Mouse (Mus musculus) MEL (cell line): ENCODE results near the gene Cdh22. TPM values are rescaled to one million over a fixed set of nuclear protein-coding genes. Genes with fewer than 3 reads are reported as not detected.

Experiments used
- DNase-seq: peaks from one replicate; pipeline ENCODE4 v3.0.0; 2011; ENCODE audit warnings: low read depth, low spot score
- H3K27ac ChIP-seq: 2 replicates; pipeline ENCODE4 v1.5.1; 2012; ENCODE audit warnings: low read depth, mild to moderate bottlenecking, control low read depth, low read length, moderate library complexity; ENCODE audit not compliant: control insufficient read depth
- H3K27me3 ChIP-seq, 2 experiments: fragments of 150-350 bp in 1 of 2; sonication (generic) in 1 of 2; 2 replicates each; pipeline ENCODE4 v1.6.1; 2012; ENCODE audit warnings: low read length in 2 of 2, mild to moderate bottlenecking in 2 of 2, improper control_type of control experiment in 1 of 2, moderate library complexity in 1 of 2; ENCODE audit not compliant: insufficient read depth in 2 of 2, control insufficient read depth in 1 of 2
- H3K36me3 ChIP-seq, 2 experiments: 2 replicates each; pipeline ENCODE4 v1.6.1; 2012 to 2014; ENCODE audit warnings: low read length in 2 of 2, improper control_type of control experiment in 1 of 2, inconsistent platforms in 1 of 2, mild to moderate bottlenecking in 1 of 2; ENCODE audit not compliant: insufficient read depth in 2 of 2, control insufficient read depth in 1 of 2
- H3K4me1 ChIP-seq, 2 experiments: fragments of 150-350 bp in 1 of 2; sonication (generic) in 1 of 2; 2 replicates each; pipeline ENCODE4 v1.6.1; 2012; ENCODE audit warnings: low read length in 2 of 2, improper control_type of control experiment in 1 of 2, mild to moderate bottlenecking in 1 of 2; ENCODE audit not compliant: insufficient read depth in 2 of 2, control insufficient read depth in 1 of 2
- H3K4me3 ChIP-seq, 2 experiments: fragments of 150-350 bp in 1 of 2; sonication (generic) in 1 of 2; 2 replicates each; pipeline ENCODE4 v1.5.1; 2012; ENCODE audit warnings: low read depth in 2 of 2, low read length in 2 of 2, mild to moderate bottlenecking in 2 of 2, moderate library complexity in 2 of 2, control low read depth in 1 of 2, improper control_type of control experiment in 1 of 2; ENCODE audit not compliant: control insufficient read depth in 1 of 2, insufficient read depth in 1 of 2
- H3K79me2 ChIP-seq: 2 replicates; pipeline ENCODE4 v1.6.1; 2012; ENCODE audit warnings: mild to moderate bottlenecking, low read length, moderate library complexity; ENCODE audit not compliant: control insufficient read depth, poor library complexity, insufficient read depth
- H3K9ac ChIP-seq: 2 replicates; pipeline ENCODE4 v1.6.1; 2012; ENCODE audit warnings: low read depth, mild to moderate bottlenecking, control low read depth, low read length, moderate library complexity; ENCODE audit not compliant: control insufficient read depth, poor library complexity, severe bottlenecking
- H3K9me3 ChIP-seq: fragments of 150-350 bp; sonication (generic); replicated peaks from 2 replicates; pipeline ENCODE4 v1.6.1; 2012; ENCODE audit warnings: mild to moderate bottlenecking, low read length, improper control_type of control experiment, moderate library complexity; ENCODE audit not compliant: insufficient read depth
- BHLHE40 ChIP-seq: IDR thresholded peaks from 2 replicates; pipeline ENCODE4 v1.6.1; 2012; ENCODE audit warnings: low read depth, mild to moderate bottlenecking, inconsistent platforms, low read length, improper control_type of control experiment, borderline replicate concordance
- CHD1 ChIP-seq: IDR thresholded peaks from 2 replicates; pipeline ENCODE4 v1.6.1; 2012; ENCODE audit warnings: low read depth, mild to moderate bottlenecking, inconsistent platforms, low read length, improper control_type of control experiment
- GATA1 ChIP-seq: IDR thresholded peaks from 2 replicates; pipeline ENCODE4 v1.6.1; 2011; ENCODE audit warnings: low read depth, low read length, improper control_type of control experiment
- HCFC1 ChIP-seq: IDR thresholded peaks from 2 replicates; pipeline ENCODE4 v1.6.1; 2012; ENCODE audit warnings: low read depth, mild to moderate bottlenecking, inconsistent platforms, low read length, improper control_type of control experiment, moderate library complexity
- JUND ChIP-seq: IDR thresholded peaks from 2 replicates; pipeline ENCODE4 v1.6.1; 2011; ENCODE audit warnings: low read depth, mild to moderate bottlenecking, improper control_type of control experiment, low read length
- MAX ChIP-seq: IDR thresholded peaks from 2 replicates; pipeline ENCODE4 v1.6.1; 2011; ENCODE audit warnings: low read length, improper control_type of control experiment
- MAZ ChIP-seq: IDR thresholded peaks from 2 replicates; pipeline ENCODE4 v1.6.1; 2012; ENCODE audit warnings: low read depth, mild to moderate bottlenecking, inconsistent platforms, low read length, improper control_type of control experiment
- MXI1 ChIP-seq: IDR thresholded peaks from 2 replicates; pipeline ENCODE4 v1.6.1; 2011; ENCODE audit warnings: mild to moderate bottlenecking, low read depth, low read length, improper control_type of control experiment
- MYC ChIP-seq: IDR thresholded peaks from 2 replicates; pipeline ENCODE4 v1.6.1; 2011; ENCODE audit warnings: low read depth, mild to moderate bottlenecking, low read length, improper control_type of control experiment, moderate library complexity
- RAD21 ChIP-seq: IDR thresholded peaks from 2 replicates; pipeline ENCODE4 v1.6.1; 2011; ENCODE audit warnings: mild to moderate bottlenecking, low read depth, low read length, improper control_type of control experiment
- RCOR1 ChIP-seq: IDR thresholded peaks from 2 replicates; pipeline ENCODE4 v1.6.1; 2012; ENCODE audit warnings: low read depth, mild to moderate bottlenecking, inconsistent platforms, low read length, improper control_type of control experiment
- SIN3A ChIP-seq: IDR thresholded peaks from 2 replicates; pipeline ENCODE4 v1.6.1; 2012; ENCODE audit warnings: low read length, improper control_type of control experiment, inconsistent platforms
- SMC3 ChIP-seq: IDR thresholded peaks from 2 replicates; pipeline ENCODE4 v1.6.1; 2011; ENCODE audit warnings: low read depth, low read length, improper control_type of control experiment
- TAL1 ChIP-seq: IDR thresholded peaks from 2 replicates; pipeline ENCODE4 v1.6.1; 2012; ENCODE audit warnings: mild to moderate bottlenecking, inconsistent platforms, low read length, moderate library complexity, mixed read lengths
- ZC3H11A ChIP-seq: IDR thresholded peaks from 2 replicates; pipeline ENCODE4 v1.6.1; 2012; ENCODE audit warnings: low read depth, mild to moderate bottlenecking, inconsistent platforms, low read length, improper control_type of control experiment
- ZKSCAN1 ChIP-seq: IDR thresholded peaks from 2 replicates; pipeline ENCODE4 v1.6.1; 2012; ENCODE audit warnings: low read depth, mild to moderate bottlenecking, inconsistent platforms, low read length, improper control_type of control experiment, moderate library complexity
- ZMIZ1 ChIP-seq: IDR thresholded peaks from 2 replicates; pipeline ENCODE4 v1.6.1; 2012; ENCODE audit warnings: low read depth, mild to moderate bottlenecking, inconsistent platforms, low read length, improper control_type of control experiment, moderate library complexity
- ZNF384 ChIP-seq: IDR thresholded peaks from 2 replicates; pipeline ENCODE4 v1.6.1; 2012; ENCODE audit warnings: low read depth, mild to moderate bottlenecking, inconsistent platforms, low read length, improper control_type of control experiment
- polyA plus RNA-seq, 2 experiments: library from polyadenylated mRNA; stranded (reverse) in 1 of 2; unstranded in 1 of 2; fragments of >175 nt in 1 of 2; fragments of >200 nt in 1 of 2; gene quantifications; 2 replicates each; pipeline versions ENCODE4 v1.2.1 to v1.2.4; 2012; ENCODE audit warnings: low replicate concordance in 2 of 2, low read depth in 1 of 2; ENCODE audit not compliant: insufficient read length in 2 of 2, insufficient read depth in 1 of 2, missing spikeins in 1 of 2
- total RNA-seq: library from RNA; depleted of rRNA; stranded (reverse); fragments of 300-350 nt; gene quantifications from 2 replicates; pipeline ENCODE4 v1.2.3, GENCODE M21; 2012; rRNA removed

Gene Cdh22
- total and polyA plus RNA-seq, 3 experiments: not detected

DNA sequence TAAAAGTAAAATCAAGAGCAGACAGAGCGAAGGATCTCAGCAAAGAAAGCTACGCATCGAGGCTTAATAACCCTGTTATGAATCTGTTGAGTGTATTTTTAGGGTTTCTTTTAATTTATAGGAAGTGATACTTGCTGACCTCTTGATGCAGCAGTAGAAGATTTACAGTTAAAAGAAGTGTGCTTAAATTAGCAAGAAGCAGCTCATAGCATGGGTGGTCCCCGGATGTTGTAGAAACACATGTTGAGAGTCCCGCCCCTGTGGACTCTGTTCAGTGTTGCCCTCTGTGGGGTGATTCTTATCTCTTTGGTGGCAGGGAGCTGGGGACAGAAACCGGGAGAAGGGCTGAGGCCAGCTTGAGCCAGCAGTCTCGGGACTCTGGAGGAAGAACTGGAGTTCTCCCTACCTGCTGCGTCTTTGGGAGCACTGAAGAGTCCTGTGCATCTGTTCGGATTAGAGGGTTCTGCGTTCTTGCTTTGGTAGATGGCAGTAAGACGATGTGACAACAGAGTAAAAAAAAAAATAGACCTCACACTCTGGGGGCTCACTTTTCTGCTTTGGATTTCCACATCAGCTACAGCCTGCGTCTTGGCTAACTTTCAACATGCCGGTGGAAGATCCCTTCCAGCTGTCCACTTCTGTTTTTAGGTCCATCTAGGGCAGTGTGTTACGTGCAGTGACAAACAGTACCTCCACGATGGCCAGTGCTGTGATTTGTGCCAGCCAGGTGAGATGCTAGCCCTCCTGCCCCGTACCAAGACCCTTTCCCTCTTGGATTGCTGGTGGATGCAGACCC lies 172.8 kb downstream of the Cdh22 start:
- Histone ChIP-seq H3K4me3 (no peak overlapping the region), H3K27me3 (no peaks in the 10 kb centered on the region)
- no peak for TF ChIP-seq SMC3
- no peak for TF ChIP-seq ZMIZ1
- TF ChIP-seq MYC: no peak
- TF ChIP-seq MAZ: no peak
- no peak for TF ChIP-seq ZNF384
- no peak for TF ChIP-seq HCFC1
- TF ChIP-seq MXI1: no peak
- TF ChIP-seq RAD21: no peak
- no peak for TF ChIP-seq ZKSCAN1
- TF ChIP-seq MAX: no peak
- no peak for TF ChIP-seq BHLHE40
- no peak for TF ChIP-seq CHD1
- no peak for TF ChIP-seq TAL1
- TF ChIP-seq JUND: no peak
- TF ChIP-seq GATA1: no peak
- no peak for TF ChIP-seq RCOR1
- no peak for TF ChIP-seq SIN3A
- no peak for TF ChIP-seq ZC3H11A

More for the DNA sequence above, 172.8 kb downstream of the Cdh22 start:
- Histone ChIP-seq H3K79me2 (no peaks in the 10 kb centered on the region), H3K9me3 (no peaks in the 10 kb centered on the region), H3K9ac (no peak overlapping the region), H3K4me1 (no peaks in the 10 kb centered on the region), H3K27ac (no peak overlapping the region), H3K36me3 (no peaks in the 10 kb centered on the region)
- DNase-seq: no peak

Other genes with a start within 250 kb of the Cdh22 start
- 35.1 and 35.8 TPM in 2 replicates for gene Ncoa5, start 200.0 kb downstream of the Cdh22 start, total RNA-seq
- gene Ncoa5, start 200.0 kb downstream of the Cdh22 start, polyA plus RNA-seq: 10 to 100 TPM; 61.0 to 76.6 TPM
- not detected in 2 replicates for gene Cd40, start 179.2 kb downstream of the Cdh22 start, total RNA-seq
- gene Cd40, start 179.2 kb downstream of the Cdh22 start, polyA plus RNA-seq: under 1 TPM in 1 of 2 experiments, not detected in 1; 0.08 TPM
- not detected in 2 replicates for gene 1700025C18Rik, start 144.1 kb downstream of the Cdh22 start, total RNA-seq
- gene 1700025C18Rik, start 144.1 kb downstream of the Cdh22 start, polyA plus RNA-seq: not detected
- gene Slc35c2, start 53.0 kb upstream of the Cdh22 start, total RNA-seq: 57.9 and 64.9 TPM in 2 replicates
- gene Slc35c2, start 53.0 kb upstream of the Cdh22 start, polyA plus RNA-seq: 100 to 1,000 TPM in 1 of 2 experiments, not detected in 1; 121 TPM
- gene Elmo2, start 91.6 kb upstream of the Cdh22 start, total RNA-seq: 16.5 and 17.4 TPM in 2 replicates
- 10 to 100 TPM in 1 of 2 experiments, not detected in 1; 27.6 TPM for gene Elmo2, start 91.6 kb upstream of the Cdh22 start, polyA plus RNA-seq
- gene Zfp663, start 133.9 kb upstream of the Cdh22 start, total RNA-seq: not detected in 2 replicates
- gene Zfp663, start 133.9 kb upstream of the Cdh22 start, polyA plus RNA-seq: under 1 TPM in 1 of 2 experiments, not detected in 1; 0.18 TPM
- not detected in 2 replicates for gene Zfp334, start 153.4 kb upstream of the Cdh22 start, total RNA-seq
- not detected for gene Zfp334, start 153.4 kb upstream of the Cdh22 start, polyA plus RNA-seq
- gene Ocstamp, start 165.6 kb upstream of the Cdh22 start, total RNA-seq: not detected in 2 replicates
- not detected for gene Ocstamp, start 165.6 kb upstream of the Cdh22 start, polyA plus RNA-seq
- not detected in 2 replicates for gene Slc13a3, start 238.4 kb upstream of the Cdh22 start, total RNA-seq
- not detected for gene Slc13a3, start 238.4 kb upstream of the Cdh22 start, polyA plus RNA-seq